Mouse (Mus musculus) cerebellum, postnatal 14 days (tissue): ENCODE data around the gene Astn1.
A peak's percentile ranks its signal among the peaks of the same experiment; 100 is the strongest.

Experiments used
- DNase-seq, 2 experiments: peaks; one replicate each; pipeline ENCODE4 v3.0.0; 2021; ENCODE audit warnings: mixed read lengths in 2 of 2

Astn1 gene

DNA sequence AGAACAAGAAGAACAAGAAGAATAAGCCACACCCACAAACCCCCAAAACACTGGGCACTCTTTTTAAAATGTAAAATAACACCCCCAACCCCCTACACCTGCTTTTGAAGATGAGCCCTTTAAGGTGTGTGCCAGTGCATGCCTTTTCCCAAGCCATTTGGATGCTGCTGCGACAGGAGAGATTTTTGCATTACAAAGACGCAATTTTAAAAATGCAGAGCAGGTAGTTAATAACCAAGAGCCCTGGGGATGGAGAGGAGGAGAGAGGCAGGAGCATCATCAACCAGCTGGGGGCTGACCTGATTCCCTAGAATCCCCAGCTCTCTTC is at the start of gene Astn1:
Astn1 (plus strand) TSS at position 310 of the 328 bp plus-strand sequence.
- DNase-seq: no peak

- DNase-seq: peak; percentile 68 to 77
Measured at GRCm38 (mm10) chr1:158323325-158323724, 38.7 kb upstream of the Astn1 start.

- DNase-seq: peak; percentile 59 to 78
Measured at GRCm38 (mm10) chr1:158328126-158328525, 33.9 kb upstream of the Astn1 start.

DNA sequence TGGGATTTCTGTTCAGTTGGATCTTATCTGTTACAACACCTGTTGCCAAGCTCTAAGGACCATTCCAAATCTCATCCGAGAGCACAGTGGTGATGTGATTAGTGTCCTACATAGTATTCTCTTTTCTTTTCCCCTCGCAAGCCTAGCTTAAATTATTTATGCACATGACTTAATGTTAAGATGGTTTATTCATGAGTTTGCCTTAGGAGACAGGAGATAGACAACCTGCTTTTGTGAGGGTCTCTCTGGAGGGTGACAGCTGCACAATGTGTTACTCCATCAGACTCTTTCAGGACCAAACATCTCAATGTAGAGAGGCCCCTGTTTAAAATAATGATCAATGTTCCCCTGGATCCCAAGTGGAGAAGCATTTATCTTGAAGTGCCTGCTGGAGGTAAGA is 33.2 kb upstream of the Astn1 start:
- DNase-seq: no peak

DNA sequence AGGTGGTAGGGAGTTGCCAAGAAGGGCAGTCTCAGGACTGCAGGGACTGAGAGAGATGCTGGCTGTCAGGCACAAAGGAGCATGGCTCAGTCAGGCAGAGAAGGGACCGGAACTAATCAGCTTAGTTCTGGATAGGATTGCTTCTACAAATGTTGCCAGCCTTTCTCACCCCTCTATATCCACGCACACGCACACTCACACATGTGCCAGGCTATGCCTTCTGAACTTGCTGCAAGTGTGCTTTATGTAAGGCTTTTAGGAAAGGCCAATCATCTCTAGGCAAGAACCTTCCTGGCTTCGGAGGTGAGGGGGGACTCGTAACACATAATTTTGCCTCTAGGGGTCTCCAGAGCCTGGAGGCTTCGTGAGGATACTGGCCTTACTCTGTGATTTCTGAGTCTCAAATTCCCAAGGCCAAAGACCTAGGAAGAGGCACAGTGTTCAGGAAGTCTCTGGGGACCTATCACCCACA is 18.8 kb upstream of the Astn1 start:
- DNase-seq: peak; percentile 64 to 71

GRCm38 (mm10) chr1:158353656-158354371 is 8.3 kb upstream of the Astn1 start:
- peak in 1 of 2 experiments; percentile 31 for DNase-seq

- peak; percentile 53 to 64 for DNase-seq
Measured at GRCm38 (mm10) chr1:158355177-158356050, 6.7 kb upstream of the Astn1 start.

GRCm38 (mm10) chr1:158356051-158356461 is 6.0 kb upstream of the Astn1 start, which contains the start of gene Brinp2:
Gene Brinp2 (minus strand): TSS chr1:158356326.
- peak; percentile 94 to 97 for DNase-seq

DNA sequence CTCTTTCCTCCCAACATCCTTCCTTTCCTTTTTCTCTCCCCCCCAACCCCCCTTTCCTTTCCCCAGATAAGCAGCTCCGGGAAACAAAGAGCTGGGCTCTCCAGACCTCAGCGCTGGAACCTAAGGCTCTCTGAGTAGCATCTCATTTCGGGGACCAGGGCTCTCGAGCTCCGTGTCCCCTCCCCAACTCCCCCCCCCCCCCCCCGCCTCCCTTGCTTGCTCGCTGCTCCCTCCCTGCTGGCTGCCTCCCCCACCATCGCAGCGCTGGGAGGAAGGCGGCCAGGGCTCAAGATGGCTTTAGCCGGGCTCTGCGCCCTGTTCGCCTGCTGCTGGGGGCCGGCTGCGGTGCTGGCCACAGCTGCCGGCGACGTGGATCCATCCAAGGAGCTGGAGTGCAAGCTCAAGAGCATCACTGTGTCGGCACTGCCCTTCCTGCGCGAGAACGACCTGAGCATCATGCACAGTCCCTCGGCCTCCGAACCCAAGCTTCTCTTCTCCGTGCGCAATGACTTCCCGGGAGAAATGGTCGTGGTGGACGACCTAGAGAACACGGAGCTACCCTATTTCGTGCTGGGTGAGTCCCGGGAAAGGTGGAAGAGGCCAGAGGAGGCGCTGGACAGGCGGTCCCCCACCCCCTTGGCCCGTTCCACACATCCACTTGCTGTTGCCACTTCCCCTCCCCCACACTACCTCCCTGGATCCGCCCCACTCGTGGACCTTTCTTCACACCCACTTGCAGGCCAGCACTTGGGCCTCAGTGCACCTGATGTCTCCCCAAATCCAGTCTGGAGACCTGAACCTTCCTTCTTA is 424 bp downstream of the Astn1 start:
- DNase-seq: peak; percentile 75 to 79

GRCm38 (mm10) chr1:158364461-158364860 is 2.4 kb downstream of the Astn1 start:
- peak in 1 of 2 experiments; percentile 30 for DNase-seq

DNA sequence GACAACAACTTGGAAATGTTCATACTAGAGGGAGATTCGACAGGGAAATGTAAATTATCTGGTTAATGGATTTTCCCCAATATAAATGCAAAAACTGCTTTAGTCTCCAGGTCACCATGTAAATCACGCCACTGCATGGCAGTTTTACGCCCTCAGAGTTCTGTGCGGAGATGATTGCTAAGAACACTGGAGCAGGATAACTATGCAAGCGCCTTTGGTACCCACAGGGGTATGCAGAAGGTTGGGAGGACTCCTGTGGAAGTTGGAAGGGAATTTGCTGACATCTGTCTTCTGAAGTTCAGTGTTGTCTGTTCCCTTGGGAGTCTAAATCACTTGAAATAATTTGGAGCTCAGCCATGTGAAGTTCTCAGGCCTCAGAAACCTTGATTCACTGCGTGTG is 20.2 kb downstream of the Astn1 start:
- DNase-seq: no peak

GRCm38 (mm10) chr1:158383210-158383609 is 21.1 kb downstream of the Astn1 start:
- no peak for DNase-seq

- DNase-seq: no peak
Measured at GRCm38 (mm10) chr1:158385311-158385710, 23.2 kb downstream of the Astn1 start.

- DNase-seq: peak; percentile 45 to 54
Measured at GRCm38 (mm10) chr1:158386781-158387180, 24.7 kb downstream of the Astn1 start.

- no peak for DNase-seq
Measured at GRCm38 (mm10) chr1:158388995-158389394, 26.9 kb downstream of the Astn1 start.

DNA sequence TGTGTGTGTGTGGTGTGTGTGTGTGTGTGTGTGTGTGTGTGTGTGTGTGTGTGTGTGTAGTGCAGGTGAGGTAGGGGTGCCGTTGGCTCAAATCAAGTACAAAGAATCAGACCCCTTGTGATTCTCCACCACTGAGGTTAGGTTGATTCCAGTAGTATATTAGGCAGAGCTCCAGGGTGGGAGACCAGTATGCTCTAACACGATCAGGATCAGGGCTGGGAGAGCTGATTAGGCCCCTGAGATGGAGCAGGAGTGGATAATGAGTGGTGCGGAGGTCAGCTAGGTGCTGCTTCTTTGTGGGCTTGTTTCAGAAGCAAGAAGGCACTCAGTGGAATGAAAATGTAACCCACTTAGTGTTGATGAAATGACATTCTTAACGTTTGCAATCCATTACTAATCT is 28.6 kb downstream of the Astn1 start:
- no peak for DNase-seq

DNA sequence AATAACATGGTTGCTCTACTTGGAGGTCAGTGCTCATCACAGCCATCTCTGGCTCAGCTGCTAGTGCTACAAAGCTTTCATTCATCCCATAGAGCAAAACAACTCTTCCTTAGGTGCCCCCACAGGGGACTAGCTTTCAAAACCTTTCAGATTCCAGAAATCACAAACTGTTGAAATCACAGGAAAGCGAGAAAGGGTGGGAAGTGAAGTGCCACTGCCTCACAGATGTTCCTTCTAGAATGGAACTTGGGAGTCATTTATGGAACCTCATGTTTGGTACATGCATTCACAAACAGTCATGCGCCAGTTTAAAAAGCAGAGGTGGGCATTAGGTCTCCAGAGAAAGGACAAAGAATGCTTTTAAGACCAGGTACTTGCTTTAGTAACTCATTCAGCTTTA is 35.0 kb downstream of the Astn1 start:
- no peak for DNase-seq

- DNase-seq: no peak
Measured at GRCm38 (mm10) chr1:158400898-158401297, 38.8 kb downstream of the Astn1 start.

- no peak for DNase-seq
Measured at GRCm38 (mm10) chr1:158405899-158406769, 44.1 kb downstream of the Astn1 start.

- DNase-seq: peak; percentile 12 to 44
Measured at GRCm38 (mm10) chr1:158408124-158408523, 46.1 kb downstream of the Astn1 start.

- peak; percentile 10 to 28 for DNase-seq
Measured at GRCm38 (mm10) chr1:158411146-158411545, 49.1 kb downstream of the Astn1 start.

GRCm38 (mm10) chr1:158414198-158414597 is 52.1 kb downstream of the Astn1 start:
- DNase-seq: no peak
